Mouse (Mus musculus) duodenum, adult 2 months (tissue): Measurements from ENCODE around the gene Vmn2r107. TPM values are rescaled to one million over a fixed set of nuclear protein-coding genes. Genes with fewer than 3 reads are reported as not detected.

Experiments
- polyA plus RNA-seq: library from polyadenylated mRNA; depleted of rRNA; stranded (reverse); fragments of >200 nt; gene quantifications from 2 replicates; pipeline ENCODE4 v1.2.3, GENCODE M21; 2012; ENCODE audit warnings: low replicate concordance; rRNA removed

The Vmn2r107 gene
- not detected in 2 replicates for polyA plus RNA-seq

DNA sequence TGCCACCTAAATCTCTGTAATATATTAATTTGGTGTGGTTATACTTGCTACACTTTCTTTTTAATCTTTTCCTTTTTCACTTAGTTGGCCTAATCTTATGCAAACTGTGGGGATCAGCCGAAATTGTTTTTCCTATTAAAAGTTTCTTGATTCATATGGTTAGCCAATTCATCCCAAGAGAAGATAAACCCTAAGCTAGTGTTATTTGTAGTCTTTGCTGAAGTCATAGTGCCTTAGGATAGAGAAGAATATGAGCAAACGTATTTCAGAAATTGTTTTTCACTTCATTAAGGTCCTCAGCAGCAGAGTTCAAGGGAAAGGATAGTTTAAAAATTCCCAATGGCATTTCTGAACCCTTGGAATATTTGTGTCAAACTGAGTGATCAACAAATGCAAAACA is at the start of gene Vmn2r107:
TSS of gene Vmn2r107 (plus strand) at position 301 of the 400 bp plus-strand sequence.

DNA sequence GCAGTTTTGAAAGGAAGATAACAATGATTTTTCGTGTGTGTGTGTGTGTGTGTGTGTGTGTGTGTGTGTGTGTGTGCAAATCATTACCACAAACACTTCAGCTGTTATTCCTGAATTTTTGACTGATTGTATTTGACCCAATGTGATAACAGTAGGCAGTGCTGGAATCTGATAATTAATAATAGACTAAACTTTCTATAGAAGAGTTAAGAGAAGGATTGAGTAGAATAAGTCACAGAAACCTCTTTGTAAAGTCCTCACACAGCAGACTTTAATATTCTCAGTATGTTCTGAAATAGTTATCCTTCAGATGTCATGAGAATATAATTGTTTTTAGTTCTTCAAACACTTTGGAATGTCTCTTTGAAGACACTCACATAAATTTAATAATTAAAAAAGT is 68.8 kb downstream of the Vmn2r107 start, which contains the start of gene Vmn1r224:
TSS of gene Vmn1r224 (plus strand) at position 301 of the 400 bp plus-strand sequence.

Other genes with a start within 250 kb of the Vmn2r107 start
- not detected in 2 replicates for gene Fpr-rs7, start 231.0 kb upstream of the Vmn2r107 start, polyA plus RNA-seq
- gene Fpr-rs6, start 162.1 kb upstream of the Vmn2r107 start, polyA plus RNA-seq = not detected in 2 replicates
- not detected in 2 replicates for gene Vmn2r105, start 110.2 kb upstream of the Vmn2r107 start, polyA plus RNA-seq
- not detected in 2 replicates for gene Vmn2r106, start 59.7 kb upstream of the Vmn2r107 start, polyA plus RNA-seq
- not detected in 2 replicates for gene Vmn1r224, start 68.9 kb downstream of the Vmn2r107 start, polyA plus RNA-seq
- gene Vmn2r108, start 136.1 kb downstream of the Vmn2r107 start, polyA plus RNA-seq = not detected in 2 replicates
- gene Vmn1r225, start 152.9 kb downstream of the Vmn2r107 start, polyA plus RNA-seq = not detected in 2 replicates
- not detected in 2 replicates for gene Vmn2r109, start 219.5 kb downstream of the Vmn2r107 start, polyA plus RNA-seq